Mouse (Mus musculus): ENCODE measurements around the gene Fads2. TPM values are rescaled to one million over a fixed set of nuclear protein-coding genes. Genes with fewer than 3 reads are reported as not detected.

Gene Fads2
- polyA plus RNA-seq, 1 experiment from 2014 or later: 171 TPM

GRCm38 (mm10) chr19:10107051-10107611, 5.6 kb upstream of the Fads2 start:
- no peaks in the 10 kb centered on the region for H3K27me3 ChIP-seq (replicated peaks; ENCODE audit: control insufficient read depth, insufficient read depth, low read length)
- no peak for ATAC-seq
- H3K4me1 ChIP-seq (replicated peaks; ENCODE audit: control insufficient read depth, insufficient read depth, low read length): peaks cover 7% of the 10 kb centered on the region
- no peak overlapping the region for H3K4me3 ChIP-seq (replicated peaks; ENCODE audit: low read length)
- no peak overlapping the region for H3K4me2 ChIP-seq (ENCODE audit: low read length)
- 85% methylated on average over 5 of the region's 5 CpGs for WGBS
- H3K9ac ChIP-seq (replicated peaks; ENCODE audit: low read depth, low read length): no peak overlapping the region
- no peak overlapping the region for H3K27ac ChIP-seq (ENCODE audit: low read length)
- H3K9me3 ChIP-seq (ENCODE audit: control insufficient read depth, low read length): no peaks in the 10 kb centered on the region
- H3K36me3 ChIP-seq (ENCODE audit: control insufficient read depth, insufficient read depth): no peaks in the 10 kb centered on the region

- no peak overlapping the region for H3K27ac ChIP-seq (ENCODE audit: low read length)
- H3K27me3 ChIP-seq (replicated peaks; ENCODE audit: control insufficient read depth, insufficient read depth, low read length): no peaks in the 10 kb centered on the region
- H3K4me1 ChIP-seq (replicated peaks; ENCODE audit: control insufficient read depth, insufficient read depth, low read length): peaks cover 8% of the 10 kb centered on the region
- ATAC-seq: no peak
- no peak overlapping the region for H3K4me3 ChIP-seq (replicated peaks; ENCODE audit: low read length)
- no peaks in the 10 kb centered on the region for H3K36me3 ChIP-seq (ENCODE audit: control insufficient read depth, insufficient read depth)
- WGBS: 90% methylated on average over 2 of the region's 2 CpGs
- H3K9me3 ChIP-seq (ENCODE audit: control insufficient read depth, low read length): no peaks in the 10 kb centered on the region
- no peak overlapping the region for H3K4me2 ChIP-seq (ENCODE audit: low read length)
- H3K9ac ChIP-seq (replicated peaks; ENCODE audit: low read depth, low read length): no peak overlapping the region
These were observed 5.1 kb upstream of the Fads2 start for GRCm38 (mm10) chr19:10106634-10107033.

- Histone ChIP-seq H3K27ac (ENCODE audit: low read length) (no peak overlapping the region), H3K4me2 (ENCODE audit: low read length) (no peak overlapping the region), H3K9me3 (ENCODE audit: control insufficient read depth, low read length) (no peaks in the 10 kb centered on the region), H3K27me3 (replicated peaks; ENCODE audit: control insufficient read depth, insufficient read depth, low read length) (no peaks in the 10 kb centered on the region), H3K4me1 (replicated peaks; ENCODE audit: control insufficient read depth, insufficient read depth, low read length) (peaks cover 11% of the 10 kb centered on the region), H3K36me3 (ENCODE audit: control insufficient read depth, insufficient read depth) (no peaks in the 10 kb centered on the region), H3K4me3 (replicated peaks; ENCODE audit: low read length) (no peak overlapping the region), H3K9ac (replicated peaks; ENCODE audit: low read depth, low read length) (no peak overlapping the region)
- no peak for ATAC-seq
- 90% methylated on average over 10 of the region's 10 CpGs for WGBS
These were observed 3.5 kb upstream of the Fads2 start for GRCm38 (mm10) chr19:10105034-10105493.

GRCm38 (mm10) chr19:10104234-10104633, 2.7 kb upstream of the Fads2 start:
- H3K36me3 ChIP-seq (ENCODE audit: control insufficient read depth, insufficient read depth): no peaks in the 10 kb centered on the region
- no peaks in the 10 kb centered on the region for H3K27me3 ChIP-seq (replicated peaks; ENCODE audit: control insufficient read depth, insufficient read depth, low read length)
- no peak overlapping the region for H3K4me2 ChIP-seq (ENCODE audit: low read length)
- no peak overlapping the region for H3K9ac ChIP-seq (replicated peaks; ENCODE audit: low read depth, low read length)
- no peak overlapping the region for H3K4me3 ChIP-seq (replicated peaks; ENCODE audit: low read length)
- H3K27ac ChIP-seq (ENCODE audit: low read length): no peak overlapping the region
- ATAC-seq: no peak
- WGBS: 81% methylated on average over 6 of the region's 6 CpGs
- no peaks in the 10 kb centered on the region for H3K9me3 ChIP-seq (ENCODE audit: control insufficient read depth, low read length)
- H3K4me1 ChIP-seq (replicated peaks; ENCODE audit: control insufficient read depth, insufficient read depth, low read length): peaks cover 19% of the 10 kb centered on the region

GRCm38 (mm10) chr19:10102054-10102700, 631 bp upstream of the Fads2 start:
- Histone ChIP-seq H3K4me3 (replicated peaks; ENCODE audit: low read length) (peak overlapping the region; percentile 60), H3K27ac (ENCODE audit: low read length) (peak overlapping the region; percentile 96), H3K27me3 (replicated peaks; ENCODE audit: control insufficient read depth, insufficient read depth, low read length) (no peaks in the 10 kb centered on the region), H3K4me1 (replicated peaks; ENCODE audit: control insufficient read depth, insufficient read depth, low read length) (peaks cover 39% of the 10 kb centered on the region), H3K4me2 (ENCODE audit: low read length) (peak overlapping the region; percentile 92), H3K9me3 (ENCODE audit: control insufficient read depth, low read length) (no peaks in the 10 kb centered on the region), H3K9ac (replicated peaks; ENCODE audit: low read depth, low read length) (peak overlapping the region; percentile 83), H3K36me3 (ENCODE audit: control insufficient read depth, insufficient read depth) (no peaks in the 10 kb centered on the region)
- ATAC-seq: no peak; the same call in 1 of the 2 replicates
- WGBS: 2% methylated on average over 17 of the region's 25 CpGs

- peak overlapping the region; percentile 92 for H3K4me2 ChIP-seq (ENCODE audit: low read length)
- peak overlapping the region; percentile 60 for H3K4me3 ChIP-seq (replicated peaks; ENCODE audit: low read length)
- H3K9me3 ChIP-seq (ENCODE audit: control insufficient read depth, low read length): no peaks in the 10 kb centered on the region
- ATAC-seq: peak; percentile 59
- no peaks in the 10 kb centered on the region for H3K36me3 ChIP-seq (ENCODE audit: control insufficient read depth, insufficient read depth)
- H3K27me3 ChIP-seq (replicated peaks; ENCODE audit: control insufficient read depth, insufficient read depth, low read length): no peaks in the 10 kb centered on the region
- peak overlapping the region; percentile 96 for H3K27ac ChIP-seq (ENCODE audit: low read length)
- peak overlapping the region; percentile 83 for H3K9ac ChIP-seq (replicated peaks; ENCODE audit: low read depth, low read length)
- 0% methylated on average over 21 of the region's 21 CpGs for WGBS
- peaks cover 55% of the 10 kb centered on the region for H3K4me1 ChIP-seq (replicated peaks; ENCODE audit: control insufficient read depth, insufficient read depth, low read length)
These were observed 895 bp downstream of the Fads2 start for GRCm38 (mm10) chr19:10100631-10101071.

GRCm38 (mm10) chr19:10097826-10098225, 3.7 kb downstream of the Fads2 start:
- Histone ChIP-seq H3K27me3 (replicated peaks; ENCODE audit: control insufficient read depth, insufficient read depth, low read length) (no peaks in the 10 kb centered on the region), H3K9ac (replicated peaks; ENCODE audit: low read depth, low read length) (no peak overlapping the region), H3K9me3 (ENCODE audit: control insufficient read depth, low read length) (no peaks in the 10 kb centered on the region), H3K36me3 (ENCODE audit: control insufficient read depth, insufficient read depth) (peaks cover 4% of the 10 kb centered on the region; the same call in 1 of the 2 replicates), H3K27ac (ENCODE audit: low read length) (no peak overlapping the region), H3K4me1 (replicated peaks; ENCODE audit: control insufficient read depth, insufficient read depth, low read length) (peaks cover 66% of the 10 kb centered on the region), H3K4me2 (ENCODE audit: low read length) (peak overlapping the region; percentile 92), H3K4me3 (replicated peaks; ENCODE audit: low read length) (no peak overlapping the region)
- no peak for ATAC-seq
- WGBS: 44% methylated on average over 5 of the region's 5 CpGs

- H3K4me3 ChIP-seq (replicated peaks; ENCODE audit: low read length): no peak overlapping the region
- no peak overlapping the region for H3K4me2 ChIP-seq (ENCODE audit: low read length)
- ATAC-seq: no peak
- no peaks in the 10 kb centered on the region for H3K9me3 ChIP-seq (ENCODE audit: control insufficient read depth, low read length)
- H3K27ac ChIP-seq (ENCODE audit: low read length): no peak overlapping the region
- WGBS: 83% methylated on average over 2 of the region's 2 CpGs
- no peaks in the 10 kb centered on the region for H3K27me3 ChIP-seq (replicated peaks; ENCODE audit: control insufficient read depth, insufficient read depth, low read length)
- peaks cover 59% of the 10 kb centered on the region for H3K4me1 ChIP-seq (replicated peaks; ENCODE audit: control insufficient read depth, insufficient read depth, low read length)
- H3K9ac ChIP-seq (replicated peaks; ENCODE audit: low read depth, low read length): no peak overlapping the region
- peaks cover 7% of the 10 kb centered on the region; the same call in 1 of the 2 replicates for H3K36me3 ChIP-seq (ENCODE audit: control insufficient read depth, insufficient read depth)
These were observed 5.1 kb downstream of the Fads2 start for GRCm38 (mm10) chr19:10096371-10096876.

- ATAC-seq: no peak
- H3K36me3 ChIP-seq (ENCODE audit: control insufficient read depth, insufficient read depth): peaks cover 20% of the 10 kb centered on the region
- no peak overlapping the region for H3K4me2 ChIP-seq (ENCODE audit: low read length)
- H3K27me3 ChIP-seq (replicated peaks; ENCODE audit: control insufficient read depth, insufficient read depth, low read length): no peaks in the 10 kb centered on the region
- no peaks in the 10 kb centered on the region for H3K9me3 ChIP-seq (ENCODE audit: control insufficient read depth, low read length)
- no peak overlapping the region for H3K4me3 ChIP-seq (replicated peaks; ENCODE audit: low read length)
- H3K4me1 ChIP-seq (replicated peaks; ENCODE audit: control insufficient read depth, insufficient read depth, low read length): peaks cover 52% of the 10 kb centered on the region
- H3K27ac ChIP-seq (ENCODE audit: low read length): no peak overlapping the region
- H3K9ac ChIP-seq (replicated peaks; ENCODE audit: low read depth, low read length): 0 out of 2 replicates have a peak overlapping the region, but pooled peaks have one; percentile 4
- 75% methylated on average over 4 of the region's 4 CpGs for WGBS
These were observed 6.9 kb downstream of the Fads2 start for GRCm38 (mm10) chr19:10094695-10095094.
